Mouse (Mus musculus) kidney, adult 2 months (tissue): Measurements from ENCODE around the gene Ddhd1.

Source experiments
- CTCF ChIP-seq: fragments of 200-500 bp; conservative IDR thresholded peaks from 2 replicates; pipeline ENCODE4 v1.5.1; 2011; ENCODE audit warnings: low read depth, mild to moderate bottlenecking, control low read depth, low read length, moderate library complexity, mixed read lengths; ENCODE audit not compliant: insufficient read depth, insufficient read length
- POLR2A ChIP-seq: fragments of 200-500 bp; IDR thresholded peaks from one replicate; pipeline ENCODE4 v1.6.1; 2011; ENCODE audit warnings: low read depth, low read length, control low read depth

DNA sequence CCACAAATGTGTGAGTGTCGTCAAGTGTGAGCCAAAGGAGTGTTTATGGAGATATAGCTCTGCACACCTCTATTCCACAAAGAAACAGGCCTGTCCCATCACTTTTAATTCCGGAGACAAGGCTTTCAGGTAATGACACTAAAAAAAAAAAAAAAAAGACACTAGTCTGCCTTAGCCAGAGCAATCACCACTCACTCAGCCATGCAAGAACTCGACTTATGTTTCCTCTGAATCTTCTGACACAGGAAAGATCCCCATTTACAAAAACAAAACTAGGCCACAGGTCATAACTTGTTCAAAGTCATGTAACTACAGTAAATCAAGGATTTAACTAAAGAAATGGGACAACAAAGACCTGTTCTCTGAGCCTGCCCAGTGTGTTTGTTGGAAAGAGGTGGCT is 9.8 kb downstream of the Ddhd1 start:
- TF ChIP-seq CTCF = no peak
- no peak for TF ChIP-seq POLR2A
